Mouse (Mus musculus): Measurements from ENCODE around the gene Cpn2.
A peak's percentile ranks its signal among the peaks of the same experiment; 100 is the strongest.

DNA sequence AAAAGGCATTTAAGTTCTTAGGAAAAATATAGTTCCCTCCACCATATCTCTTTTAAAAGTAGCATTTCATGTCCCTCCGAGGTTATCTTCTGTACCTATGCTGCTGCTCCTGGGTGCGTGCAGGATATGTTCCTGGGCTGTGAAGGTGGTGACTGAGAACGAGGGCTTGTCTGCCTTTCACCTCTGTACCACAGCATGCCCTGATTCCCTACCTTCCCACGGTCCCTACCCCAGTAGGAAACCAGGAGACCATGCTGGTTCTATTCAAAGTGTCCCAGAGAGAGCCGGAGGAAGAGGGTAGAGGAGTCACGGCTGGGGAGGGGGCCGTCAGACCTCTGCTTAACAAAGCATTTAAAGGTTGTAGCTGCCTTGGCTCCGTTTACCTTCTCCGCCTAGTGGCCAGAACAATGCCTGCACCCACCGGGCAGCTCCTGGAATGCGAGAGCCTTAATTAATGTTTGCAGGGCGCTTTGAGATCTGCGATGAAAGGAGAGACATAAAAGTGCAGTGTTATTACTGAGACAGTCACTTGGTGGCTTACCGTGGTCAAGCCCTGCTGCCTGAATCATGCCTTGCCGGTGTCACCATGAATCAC, 16.5 kb upstream of the Cpn2 start:
- no peak for TF ChIP-seq POLR2A (IDR thresholded peaks at IDR 0.05; ENCODE audit: control insufficient read depth, extremely low read depth, insufficient read depth, low read length, poor library complexity)
- TF ChIP-seq CTCF (IDR thresholded peaks at IDR 0.05; ENCODE audit: borderline replicate concordance, control insufficient read depth, extremely low read depth, insufficient read depth, low read length, poor library complexity), result peak; percentile 84
